Mouse (Mus musculus): ENCODE data around the gene Olfr491. TPM values are rescaled to one million over a fixed set of nuclear protein-coding genes. Genes with fewer than 3 reads are reported as not detected.

The Olfr491 gene
- not detected in 2 replicates for polyA plus RNA-seq (2015; fragmentation: Nextera tagmentation; extraction: Ambion mirVana)

- no peak within 1 kb of the TSS for H3K4me2 ChIP-seq (replicated peaks)
- no peaks in the 10 kb centered on the region for H3K27me3 ChIP-seq (replicated peaks)
- WGBS = 57% methylated on average over 1 of the region's 1 CpGs
- H3K9me3 ChIP-seq = no peaks in the 10 kb centered on the region
- no peak for ATAC-seq
- no peaks in the 10 kb centered on the region for H3K36me3 ChIP-seq
- H3K27ac ChIP-seq = no peak within 1 kb of the TSS
- no peak within 1 kb of the TSS for H3K9ac ChIP-seq
- H3K4me3 ChIP-seq (replicated peaks) = no peak within 1 kb of the TSS
- no peaks in the 10 kb centered on the region for H3K4me1 ChIP-seq (replicated peaks)
These were observed at the start of gene Olfr491 for GRCm38 (mm10) chr7:108313151-108313550. Gene Olfr491 (plus strand): TSS chr7:108313451.

DNA sequence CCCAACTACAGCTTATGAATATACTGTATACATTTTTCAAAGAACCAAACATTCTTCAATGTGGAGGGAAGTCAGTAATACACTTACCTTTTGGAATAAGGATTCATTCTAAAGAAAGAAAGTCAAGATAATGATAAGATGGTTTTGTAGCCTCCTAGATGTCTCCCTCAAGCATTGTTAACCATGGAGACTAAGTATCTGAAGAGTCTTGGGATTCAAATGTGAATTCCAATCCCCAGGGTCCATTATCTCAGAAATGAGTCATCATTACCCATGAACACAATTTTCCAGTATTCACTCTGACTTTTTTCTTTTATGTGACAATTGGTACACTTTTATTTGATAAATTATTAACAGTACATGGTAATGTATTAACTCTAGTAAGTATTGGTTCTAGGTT lies 24.4 kb upstream of the Olfr491 start, which contains the start of gene Olfr490:
Olfr490 (minus strand) TSS at position 101 of the 400 bp plus-strand sequence.
- Histone ChIP-seq H3K9ac (no peak within 1 kb of the TSS), H3K27ac (no peak within 1 kb of the TSS), H3K27me3 (replicated peaks) (no peaks in the 10 kb centered on the region), H3K4me1 (replicated peaks) (no peaks in the 10 kb centered on the region), H3K4me2 (replicated peaks) (no peak within 1 kb of the TSS), H3K4me3 (replicated peaks) (no peak within 1 kb of the TSS), H3K9me3 (no peaks in the 10 kb centered on the region), H3K36me3 (no peaks in the 10 kb centered on the region)
- ATAC-seq = no peak

- 76% methylated on average over 2 of the region's 2 CpGs for WGBS
- H3K9ac ChIP-seq = no peak within 1 kb of the TSS
- no peak within 1 kb of the TSS for H3K4me2 ChIP-seq (replicated peaks)
- no peaks in the 10 kb centered on the region for H3K27me3 ChIP-seq (replicated peaks)
- H3K9me3 ChIP-seq = no peaks in the 10 kb centered on the region
- no peaks in the 10 kb centered on the region for H3K36me3 ChIP-seq
- ATAC-seq = no peak
- no peaks in the 10 kb centered on the region for H3K4me1 ChIP-seq (replicated peaks)
- H3K27ac ChIP-seq = no peak within 1 kb of the TSS
- H3K4me3 ChIP-seq (replicated peaks) = no peak within 1 kb of the TSS
These were observed 10.3 kb downstream of the Olfr491 start, which contains the start of gene Olfr492 for GRCm38 (mm10) chr7:108323574-108323973. Gene Olfr492 (minus strand): TSS chr7:108323674.

- no peaks in the 10 kb centered on the region for H3K36me3 ChIP-seq
- H3K27me3 ChIP-seq (replicated peaks) = no peaks in the 10 kb centered on the region
- no peak for ATAC-seq
- no peak within 1 kb of the TSS for H3K4me3 ChIP-seq (replicated peaks)
- H3K4me2 ChIP-seq (replicated peaks) = no peak within 1 kb of the TSS
- WGBS = 69% methylated on average over 1 of the region's 1 CpGs
- no peaks in the 10 kb centered on the region for H3K4me1 ChIP-seq (replicated peaks)
- H3K9me3 ChIP-seq = no peaks in the 10 kb centered on the region
- H3K27ac ChIP-seq = no peak within 1 kb of the TSS
- no peak within 1 kb of the TSS for H3K9ac ChIP-seq
These were observed 33.6 kb downstream of the Olfr491 start, which contains the start of gene Olfr493 for GRCm38 (mm10) chr7:108346879-108347278. Gene Olfr493 (minus strand): TSS chr7:108346979.

- no peak within 1 kb of the TSS for H3K4me3 ChIP-seq (replicated peaks)
- no peak within 1 kb of the TSS for H3K9ac ChIP-seq
- H3K4me2 ChIP-seq (replicated peaks) = no peak within 1 kb of the TSS
- no peaks in the 10 kb centered on the region for H3K36me3 ChIP-seq
- H3K9me3 ChIP-seq = no peaks in the 10 kb centered on the region
- H3K27me3 ChIP-seq (replicated peaks) = no peaks in the 10 kb centered on the region
- ATAC-seq = no peak
- no peaks in the 10 kb centered on the region for H3K4me1 ChIP-seq (replicated peaks)
- H3K27ac ChIP-seq = no peak within 1 kb of the TSS
- WGBS = 80% methylated on average over 3 of the region's 3 CpGs
These were observed 51.8 kb downstream of the Olfr491 start, which contains the start of gene Olfr494 for GRCm38 (mm10) chr7:108365035-108365434. Gene Olfr494 (plus strand): TSS chr7:108365335.

Other genes starting within 250 kb of the Olfr491 start
- gene Olfr480, start 246.1 kb upstream of the Olfr491 start, polyA plus RNA-seq (2015; fragmentation: Nextera tagmentation; extraction: Ambion mirVana) = not detected in 2 replicates
- gene Olfr481, start 233.6 kb upstream of the Olfr491 start, polyA plus RNA-seq (2015; fragmentation: Nextera tagmentation; extraction: Ambion mirVana) = not detected in 2 replicates
- gene Olfr482, start 215.9 kb upstream of the Olfr491 start, polyA plus RNA-seq (2015; fragmentation: Nextera tagmentation; extraction: Ambion mirVana) = 0.09 TPM in 1 of 2 replicates, not detected in the other
- gene Olfr483, start 212.6 kb upstream of the Olfr491 start, polyA plus RNA-seq (2015; fragmentation: Nextera tagmentation; extraction: Ambion mirVana) = not detected in 2 replicates
- not detected in 2 replicates for gene Olfr484, start 186.0 kb upstream of the Olfr491 start, polyA plus RNA-seq (2015; fragmentation: Nextera tagmentation; extraction: Ambion mirVana)
- not detected in 2 replicates for gene Olfr485, start 153.6 kb upstream of the Olfr491 start, polyA plus RNA-seq (2015; fragmentation: Nextera tagmentation; extraction: Ambion mirVana)
- gene Olfr486, start 140.7 kb upstream of the Olfr491 start, polyA plus RNA-seq (2015; fragmentation: Nextera tagmentation; extraction: Ambion mirVana) = not detected in 2 replicates
- not detected in 2 replicates for gene Olfr487, start 98.8 kb upstream of the Olfr491 start, polyA plus RNA-seq (2015; fragmentation: Nextera tagmentation; extraction: Ambion mirVana)
- gene Olfr488, start 55.1 kb upstream of the Olfr491 start, polyA plus RNA-seq (2015; fragmentation: Nextera tagmentation; extraction: Ambion mirVana) = not detected in 2 replicates
- gene Olfr490, start 24.5 kb upstream of the Olfr491 start, polyA plus RNA-seq (2015; fragmentation: Nextera tagmentation; extraction: Ambion mirVana) = not detected in 2 replicates
- not detected in 2 replicates for gene Olfr492, start 10.2 kb downstream of the Olfr491 start, polyA plus RNA-seq (2015; fragmentation: Nextera tagmentation; extraction: Ambion mirVana)
- not detected in 2 replicates for gene Olfr493, start 33.5 kb downstream of the Olfr491 start, polyA plus RNA-seq (2015; fragmentation: Nextera tagmentation; extraction: Ambion mirVana)
- gene Olfr494, start 51.9 kb downstream of the Olfr491 start, polyA plus RNA-seq (2015; fragmentation: Nextera tagmentation; extraction: Ambion mirVana) = not detected in 2 replicates
- gene Olfr495, start 79.7 kb downstream of the Olfr491 start, polyA plus RNA-seq (2015; fragmentation: Nextera tagmentation; extraction: Ambion mirVana) = not detected in 2 replicates
- not detected in 2 replicates for gene Olfr497, start 107.0 kb downstream of the Olfr491 start, polyA plus RNA-seq (2015; fragmentation: Nextera tagmentation; extraction: Ambion mirVana)
- gene Olfr498, start 151.9 kb downstream of the Olfr491 start, polyA plus RNA-seq (2015; fragmentation: Nextera tagmentation; extraction: Ambion mirVana) = not detected in 2 replicates
- gene Olfr502, start 211.6 kb downstream of the Olfr491 start, polyA plus RNA-seq (2015; fragmentation: Nextera tagmentation; extraction: Ambion mirVana) = not detected in 2 replicates
- gene Olfr503, start 231.1 kb downstream of the Olfr491 start, polyA plus RNA-seq (2015; fragmentation: Nextera tagmentation; extraction: Ambion mirVana) = not detected in 2 replicates